Mouse (Mus musculus) layer of hippocampus, adult 18-20 months (tissue): ENCODE results near the gene Dnajc5g. TPM values are rescaled to one million over a fixed set of nuclear protein-coding genes. Genes with fewer than 3 reads are reported as not detected.
A peak's percentile ranks its signal among the peaks of the same experiment; 100 is the strongest.

Source experiments
- DNase-seq, 2 experiments: peaks; one replicate each; pipeline ENCODE4 v3.0.0; 2022; ENCODE audit warnings: low spot score in 2 of 2
- total RNA-seq, 2 experiments: library from RNA; stranded (reverse); gene quantifications; 2 replicates each; pipeline ENCODE4 v1.2.3; 2021

Gene Dnajc5g
- total RNA-seq, 2 experiments from 2014 or later, result not detected

- no peak for DNase-seq
Measured at GRCm38 (mm10) chr5:31095711-31096480, 10.2 kb upstream of the Dnajc5g start.

- no peak for DNase-seq
Measured at GRCm38 (mm10) chr5:31108000-31108490, 2.0 kb downstream of the Dnajc5g start, which contains the start of gene Slc30a3. Slc30a3 (minus strand) TSS chr5:31108237.

GRCm38 (mm10) chr5:31110781-31111180 is 4.7 kb downstream of the Dnajc5g start:
- peak in 1 of 2 experiments; percentile 31 for DNase-seq

GRCm38 (mm10) chr5:31116354-31116753 is 10.3 kb downstream of the Dnajc5g start, which contains the start of gene Trim54:
Trim54 (plus strand) TSS chr5:31116712.
- DNase-seq, result no peak

- no peak for DNase-seq
Measured at GRCm38 (mm10) chr5:31116912-31117311, 10.8 kb downstream of the Dnajc5g start.

- DNase-seq, result peak in 1 of 2 experiments; percentile 21
Measured at GRCm38 (mm10) chr5:31121111-31121510, 15.0 kb downstream of the Dnajc5g start.

- no peak for DNase-seq
Measured at GRCm38 (mm10) chr5:31123481-31123880, 17.4 kb downstream of the Dnajc5g start.

- DNase-seq, result peak in 1 of 2 experiments; percentile 28
Measured at GRCm38 (mm10) chr5:31126050-31126449, 20.0 kb downstream of the Dnajc5g start.

- DNase-seq, result no peak
Measured at GRCm38 (mm10) chr5:31136730-31137424, 30.8 kb downstream of the Dnajc5g start.

- no peak for DNase-seq
Measured at GRCm38 (mm10) chr5:31137658-31138057, 31.6 kb downstream of the Dnajc5g start.

GRCm38 (mm10) chr5:31138241-31138967 is 32.3 kb downstream of the Dnajc5g start, which contains the start of gene Ucn:
Ucn (minus strand) TSS chr5:31138829.
- DNase-seq, result no peak

GRCm38 (mm10) chr5:31138968-31139425 is 32.9 kb downstream of the Dnajc5g start:
- no peak for DNase-seq

- no peak for DNase-seq
Measured at GRCm38 (mm10) chr5:31149781-31150180, 43.7 kb downstream of the Dnajc5g start.

GRCm38 (mm10) chr5:31151746-31152145 is 45.7 kb downstream of the Dnajc5g start:
- no peak for DNase-seq

GRCm38 (mm10) chr5:31153516-31154151 is 47.5 kb downstream of the Dnajc5g start:
- DNase-seq, result no peak

GRCm38 (mm10) chr5:31154152-31154553 is 48.1 kb downstream of the Dnajc5g start, which contains the start of gene Mpv17:
Mpv17 (minus strand) TSS chr5:31154251.
- DNase-seq, result peak; percentile 75 to 88
